Mouse (Mus musculus): ENCODE data around the gene Ms4a12.

Gene Ms4a12

DNA sequence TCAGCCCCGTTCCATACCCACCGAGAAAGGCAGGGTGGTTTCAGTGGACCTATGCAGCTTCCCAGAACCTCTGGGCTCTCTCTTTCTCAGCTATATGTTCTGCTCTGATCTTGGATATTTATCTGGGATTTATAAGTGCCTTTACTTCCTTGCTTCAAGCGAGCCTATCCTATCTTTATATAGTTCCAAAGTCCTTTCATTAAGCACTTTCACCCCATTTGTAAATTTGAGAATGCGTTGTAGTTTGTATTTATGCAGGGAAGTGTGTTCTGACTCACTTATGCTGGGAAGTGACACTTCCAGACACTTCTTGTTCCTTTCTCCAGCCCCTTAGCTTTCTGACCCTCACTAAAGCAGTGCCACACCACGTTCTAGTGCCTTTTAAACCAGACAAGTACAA, at the start of gene Ms4a12:
TSS of gene Ms4a12 (minus strand) at position 101 of the 400 bp plus-strand sequence.
- peak; percentile 77 for DNase-seq

DNA sequence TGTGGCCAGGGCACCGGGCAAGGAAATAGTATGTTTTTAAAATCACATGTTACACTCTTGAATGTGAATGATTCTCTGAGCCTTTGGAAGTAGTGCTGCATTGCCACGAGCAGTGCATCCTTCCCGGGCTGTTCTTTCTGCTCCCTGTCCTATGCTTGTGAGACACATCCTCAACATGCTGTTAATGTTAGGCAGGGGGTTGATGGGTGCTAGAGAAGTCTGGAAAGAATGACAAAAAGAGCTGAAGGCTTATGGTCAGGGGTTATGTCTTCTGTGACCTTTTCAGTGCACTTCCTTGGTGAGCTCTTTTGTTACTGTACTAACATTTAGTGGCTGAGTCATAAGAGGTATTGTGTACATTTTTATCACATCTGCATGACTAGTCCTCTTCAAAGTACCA, 48.0 kb upstream of the Ms4a12 start:
- no peak for DNase-seq

DNA sequence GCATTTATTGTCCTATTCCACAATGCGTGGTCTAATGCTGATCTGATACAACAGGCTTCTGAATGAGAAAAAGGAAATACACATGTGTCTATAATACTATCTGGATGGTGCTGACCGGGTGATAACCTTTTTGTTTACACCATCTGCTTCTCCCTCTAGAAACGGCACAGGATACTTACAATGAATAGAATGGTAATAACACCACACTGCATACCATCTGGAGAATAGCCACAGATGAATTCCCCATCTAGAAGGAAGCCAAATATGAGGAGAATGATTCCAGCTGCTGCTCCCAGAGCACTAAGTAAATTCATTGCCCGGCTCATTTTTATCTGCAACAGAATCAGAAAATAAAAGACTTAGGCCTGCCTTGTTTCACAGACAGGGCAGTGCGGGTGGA, 44.2 kb upstream of the Ms4a12 start:
- DNase-seq, result no peak

DNA sequence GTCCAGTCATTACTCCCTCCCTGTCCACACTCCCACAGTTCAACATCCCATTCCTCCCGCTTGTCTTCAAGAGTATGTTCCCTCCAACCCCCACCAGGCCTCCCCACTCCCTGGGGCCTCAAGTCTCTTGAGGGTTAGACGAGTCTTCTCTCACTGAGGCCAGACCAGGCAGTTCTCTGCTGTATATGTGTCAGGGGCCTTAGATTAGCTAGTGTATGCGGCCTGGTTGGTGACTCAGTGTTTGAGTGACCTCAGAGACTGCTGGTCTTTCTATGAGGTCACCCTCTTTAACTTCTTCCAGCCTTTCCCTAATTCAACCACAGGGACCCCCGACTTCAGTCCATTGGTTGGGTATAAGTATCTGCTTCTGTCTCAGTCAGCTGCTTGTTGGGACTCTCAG, 34.7 kb upstream of the Ms4a12 start:
- DNase-seq, result no peak

DNA sequence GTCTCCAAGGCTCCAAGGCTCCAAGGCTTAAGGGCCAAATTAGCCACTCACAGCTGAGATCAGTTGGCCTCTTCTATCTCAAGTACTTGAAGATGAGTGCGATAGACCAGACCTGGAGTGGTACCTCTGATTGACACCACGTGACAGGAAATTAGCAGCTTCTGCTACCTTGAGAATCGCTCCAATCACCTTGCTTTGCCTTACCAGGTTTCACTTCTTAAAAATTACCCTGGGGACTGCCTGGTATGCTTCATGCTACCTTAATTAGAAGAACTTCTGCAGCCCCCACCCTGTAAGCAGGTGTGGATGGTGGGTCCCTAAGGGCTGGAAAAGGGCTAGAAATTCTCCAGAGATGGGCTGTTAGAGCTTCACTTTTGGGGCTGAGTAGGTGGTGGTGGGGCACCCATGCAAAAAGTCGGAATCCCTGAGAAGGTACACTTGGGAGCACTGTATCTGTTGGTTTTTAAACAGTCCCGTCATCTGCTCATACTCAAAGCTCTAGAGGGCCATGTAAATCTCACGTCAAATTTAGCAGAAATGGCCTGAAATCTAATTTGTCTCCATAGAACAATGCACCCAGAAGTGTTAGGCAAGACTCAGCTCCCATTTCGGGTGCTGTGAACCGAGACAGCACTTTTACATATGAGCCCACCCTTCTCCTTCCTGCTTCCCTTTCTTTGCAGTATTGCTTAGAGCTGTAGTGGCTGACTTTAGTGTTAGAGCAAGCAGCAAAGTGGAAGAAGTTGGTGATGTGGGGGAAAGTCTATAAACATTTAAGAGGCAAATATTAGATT, 34.0 kb upstream of the Ms4a12 start, which contains the start of gene Ms4a1:
TSS of gene Ms4a1 (minus strand) at position 190 of the 794 bp plus-strand sequence.
- DNase-seq, result no peak

DNA sequence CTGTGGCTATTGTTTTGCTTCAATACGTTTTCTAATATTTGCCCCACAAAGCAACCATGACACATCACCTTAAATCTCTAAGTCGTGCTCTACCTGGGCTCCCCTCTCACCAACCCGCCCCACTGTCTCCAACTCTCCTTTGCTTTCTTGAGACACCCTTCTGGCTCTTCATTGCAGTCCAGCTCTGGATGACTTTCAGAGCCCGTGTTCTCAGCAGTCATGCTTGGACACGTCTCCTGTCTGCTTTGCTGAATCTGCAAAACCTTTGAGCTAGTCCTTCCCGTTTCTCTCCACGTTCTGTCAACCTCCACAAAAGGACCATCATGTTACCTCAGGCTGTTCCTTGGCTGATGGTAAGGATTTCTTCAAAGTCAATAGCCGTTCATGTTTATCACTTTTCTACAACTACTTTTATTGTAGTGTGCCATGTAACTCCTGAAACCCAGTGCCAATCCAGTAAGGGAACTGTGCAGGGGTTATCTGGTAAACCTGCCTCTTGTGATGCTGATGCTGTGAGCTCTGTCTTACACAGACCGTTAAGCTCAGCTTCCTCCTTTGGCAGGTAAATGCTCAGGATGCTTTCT, 32.4 kb upstream of the Ms4a12 start:
- peak; percentile 59 for DNase-seq

DNA sequence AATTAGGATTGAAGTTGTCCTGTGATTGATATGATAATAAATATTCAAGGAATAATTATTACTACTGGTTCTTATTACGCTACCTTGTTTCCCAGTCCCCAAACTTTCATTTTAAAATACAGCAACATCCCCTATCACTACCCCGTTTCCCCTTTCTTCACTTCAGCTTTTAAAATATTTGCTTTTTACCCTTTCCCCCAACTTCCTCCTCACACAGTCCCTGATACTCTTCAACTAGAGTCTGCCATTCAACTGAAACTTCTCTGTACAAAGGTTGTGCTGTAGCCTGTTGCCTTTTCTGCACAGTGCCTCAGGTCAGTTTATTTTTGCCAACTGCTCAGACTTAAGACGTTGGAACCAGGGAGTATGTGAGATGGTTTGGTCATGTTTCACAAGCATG, 31.3 kb upstream of the Ms4a12 start:
- peak; percentile 37 for DNase-seq

DNA sequence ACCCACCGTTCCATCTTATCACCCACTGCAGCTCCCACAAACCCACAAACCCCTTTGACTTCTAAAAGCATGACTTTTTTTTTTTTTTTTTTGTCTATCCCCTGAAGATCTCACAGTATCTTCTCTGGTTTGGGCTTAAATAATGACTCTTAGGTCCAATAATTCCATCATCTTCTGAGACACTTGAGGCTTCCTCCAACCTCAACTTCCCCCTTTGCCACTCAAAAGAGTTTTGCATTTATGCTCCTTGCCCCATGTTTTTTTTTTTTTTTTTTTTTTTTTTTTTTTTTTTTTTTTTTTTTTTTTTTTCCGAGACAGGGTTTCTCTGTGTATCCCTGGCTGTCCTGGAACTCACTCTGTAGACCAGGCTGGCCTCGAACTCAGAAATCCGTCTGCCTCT, 30.7 kb upstream of the Ms4a12 start:
- DNase-seq, result peak; percentile 36

DNA sequence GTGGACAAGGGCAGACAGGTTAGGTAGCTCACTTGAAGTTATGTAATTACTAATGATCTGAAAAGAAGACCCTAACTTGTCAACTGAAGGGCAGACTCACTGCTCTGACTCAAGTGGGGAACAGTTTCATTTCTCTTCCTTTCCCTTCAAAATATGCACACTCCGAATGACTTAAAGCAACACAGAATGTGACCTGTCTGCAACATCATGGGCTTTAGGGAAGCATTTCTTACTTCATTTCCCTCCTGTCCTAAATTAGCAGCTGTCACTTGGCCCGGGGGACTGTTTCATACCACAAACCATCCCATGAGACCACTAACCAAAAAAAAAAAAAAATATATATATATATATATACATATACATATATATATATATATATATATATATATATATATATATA, 29.3 kb upstream of the Ms4a12 start:
- DNase-seq, result peak; percentile 30

DNA sequence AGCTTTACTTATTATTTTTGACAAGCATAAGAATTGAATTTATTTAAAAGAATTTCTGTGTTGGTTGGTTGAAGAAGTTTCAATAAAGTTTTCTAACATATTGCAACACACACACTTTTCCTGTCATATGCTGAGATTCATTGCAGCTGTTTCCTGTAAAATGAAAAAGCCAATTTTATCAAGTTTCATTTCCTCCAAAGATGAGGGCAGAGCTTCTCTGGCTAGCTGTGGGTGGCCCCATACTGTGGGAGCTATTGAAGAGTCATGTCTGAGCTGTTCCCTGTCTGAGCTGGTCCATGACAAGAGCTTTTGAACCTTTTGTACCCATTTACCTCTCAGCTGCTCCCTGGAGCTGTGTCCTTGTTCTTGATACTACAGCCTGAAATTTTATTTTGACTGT, 12.0 kb upstream of the Ms4a12 start:
- peak; percentile 95 for DNase-seq

DNA sequence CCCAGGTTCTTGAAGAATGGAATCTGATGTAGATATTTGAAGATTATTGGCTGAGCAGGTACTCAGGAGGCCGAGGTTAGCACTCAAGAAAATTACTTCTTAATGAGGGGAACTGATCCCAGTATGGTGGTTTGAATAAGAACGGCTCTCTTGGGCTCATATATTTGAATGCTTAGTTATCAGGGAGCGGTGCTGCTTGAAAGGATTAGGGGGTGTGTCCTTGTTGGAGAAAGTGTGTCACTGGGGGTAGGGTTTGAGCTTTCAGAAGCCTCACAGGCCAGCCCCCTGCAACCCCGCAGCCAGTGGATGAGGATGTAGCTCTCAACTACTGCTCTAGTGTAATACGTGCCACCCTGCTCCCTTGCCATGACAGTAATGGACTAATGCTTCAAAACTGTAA, 10.3 kb upstream of the Ms4a12 start:
- DNase-seq, result peak; percentile 61

DNA sequence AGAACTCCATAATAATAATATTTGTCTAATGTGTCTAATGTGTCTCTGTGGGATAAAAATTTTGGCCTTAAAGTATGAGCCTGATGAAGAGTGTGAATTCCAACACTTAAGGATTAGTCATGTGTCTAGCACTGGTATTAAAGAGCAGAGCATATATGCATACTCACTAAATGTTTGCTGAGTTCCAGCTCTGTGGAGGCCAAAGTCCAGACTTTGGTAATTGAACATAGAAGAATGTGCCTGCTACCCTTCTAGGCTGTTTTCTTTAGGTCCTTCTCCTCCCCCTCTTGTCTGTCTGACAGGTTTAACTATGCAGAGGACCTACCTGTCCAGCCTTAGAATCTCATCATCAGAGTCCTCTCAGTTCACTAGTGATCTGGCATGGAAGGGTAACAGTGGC, 3.6 kb upstream of the Ms4a12 start:
- DNase-seq, result no peak

DNA sequence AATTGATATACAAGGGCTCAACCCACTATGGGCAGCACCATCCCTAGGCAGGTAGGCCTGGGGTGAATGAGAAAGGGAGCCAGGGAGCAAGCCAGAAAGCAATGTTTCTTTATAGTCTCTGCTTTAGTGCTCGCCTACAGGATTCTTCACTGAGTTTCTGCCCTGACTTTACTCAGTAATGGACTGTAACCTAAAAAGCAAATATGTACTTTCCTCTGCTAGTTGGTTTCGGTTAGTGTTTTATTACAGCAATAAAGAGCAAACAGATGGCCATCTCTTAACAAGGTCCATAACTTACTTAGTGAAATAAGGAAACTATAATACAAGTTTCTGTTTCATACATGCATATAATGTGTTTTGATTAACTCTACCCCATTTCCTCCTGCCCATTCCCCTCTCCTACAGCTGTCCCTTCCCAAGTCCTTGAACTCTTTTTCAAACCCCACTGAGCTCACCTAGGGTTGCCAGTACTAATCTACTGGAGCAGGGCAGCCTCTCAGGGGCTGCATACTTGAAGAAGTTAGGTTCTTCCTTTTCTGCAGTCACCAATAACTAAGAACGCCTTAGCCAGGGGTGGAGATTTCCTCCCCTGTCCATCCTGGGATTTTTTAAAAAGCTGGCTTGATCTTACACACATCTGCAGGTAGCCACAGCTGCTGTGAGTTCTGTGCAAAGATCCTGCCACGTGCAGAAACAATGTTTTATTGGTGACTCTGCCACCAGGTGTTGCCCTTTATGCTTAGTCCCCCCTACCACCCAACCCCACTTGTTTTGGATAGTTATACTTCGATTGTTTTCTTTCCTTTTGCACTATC, 2.9 kb upstream of the Ms4a12 start:
- peak; percentile 53 for DNase-seq

DNA sequence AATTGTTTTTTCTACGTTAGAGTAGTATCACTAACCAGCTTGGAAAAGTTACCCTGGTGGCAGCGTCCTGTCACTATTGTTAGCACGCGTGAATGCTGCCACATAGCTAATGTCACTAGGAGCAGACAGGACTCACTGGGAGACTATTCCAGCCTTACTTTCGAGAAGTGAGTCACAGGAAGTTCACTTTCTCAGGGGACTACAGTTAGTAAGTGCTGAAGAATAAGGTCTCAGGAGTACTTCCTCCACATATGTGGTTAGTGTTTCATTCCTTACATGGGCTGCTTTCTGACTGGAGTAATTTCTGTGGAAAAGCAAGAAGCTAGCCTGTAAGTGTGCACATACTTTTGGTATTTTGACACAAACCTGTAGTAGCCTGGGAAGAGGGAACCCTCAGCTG, 2.0 kb upstream of the Ms4a12 start:
- peak; percentile 72 for DNase-seq

DNA sequence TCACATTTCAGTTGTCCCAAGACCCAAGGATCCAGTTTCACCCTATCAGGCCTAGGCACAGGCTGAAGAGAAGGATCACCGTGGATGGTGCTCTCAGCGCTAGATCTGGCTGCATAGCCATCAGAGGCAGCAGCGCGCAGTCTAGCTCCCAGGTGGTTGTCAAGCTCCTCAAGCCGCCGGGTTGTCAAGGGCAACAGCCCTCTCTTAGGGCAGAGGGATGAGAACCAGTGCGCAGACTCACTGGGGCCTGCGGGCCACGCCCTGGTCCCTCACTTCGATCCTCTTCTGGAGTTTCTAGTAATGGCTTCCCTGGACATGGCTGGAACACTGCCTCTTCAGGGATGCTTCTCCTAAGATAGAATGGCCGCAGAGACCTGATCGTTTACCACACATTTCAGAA, 35.7 kb downstream of the Ms4a12 start, which contains the start of gene Ms4a13:
TSS of gene Ms4a13 (minus strand) at position 192 of the 400 bp plus-strand sequence.
- peak; percentile 66 for DNase-seq

DNA sequence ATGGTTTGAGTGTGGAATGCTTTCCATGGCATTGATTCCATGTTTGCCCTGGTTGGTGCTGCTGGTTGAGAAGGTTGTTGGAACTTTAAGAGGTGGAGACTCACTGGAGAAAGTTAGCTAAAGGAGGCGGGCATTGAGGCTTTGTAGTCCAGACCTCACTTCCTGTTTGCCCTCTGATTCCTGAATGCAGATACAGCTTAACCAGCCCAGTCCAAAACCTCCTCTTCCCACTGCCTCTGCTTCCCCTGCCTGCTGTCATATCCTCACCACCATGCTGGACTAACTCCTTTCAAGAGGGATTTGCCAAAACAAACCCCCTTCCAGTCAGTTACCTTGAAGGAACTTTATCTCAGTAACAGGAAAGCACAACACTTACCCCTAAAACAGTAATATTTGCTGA, 39.7 kb downstream of the Ms4a12 start:
- DNase-seq, result peak; percentile 63

DNA sequence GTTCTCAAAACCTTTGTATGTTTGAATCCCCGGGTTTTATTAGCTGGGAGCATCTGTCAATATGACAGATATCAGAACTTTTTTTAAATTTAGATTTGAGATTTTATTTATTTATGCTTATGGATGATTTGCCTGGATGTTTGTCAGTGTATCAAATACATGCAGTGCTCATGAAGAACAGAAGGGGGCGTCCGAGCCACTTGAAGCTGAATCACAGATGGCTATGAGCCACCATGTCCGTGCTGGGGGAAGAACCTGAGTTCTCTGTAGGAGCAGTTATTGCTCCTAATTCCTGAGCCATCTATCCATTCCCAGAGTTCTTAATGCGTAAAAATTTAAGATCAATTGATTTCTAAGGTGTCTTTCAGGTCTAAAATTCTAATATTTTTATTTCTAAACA, 48.1 kb downstream of the Ms4a12 start:
- DNase-seq, result peak; percentile 89

DNA sequence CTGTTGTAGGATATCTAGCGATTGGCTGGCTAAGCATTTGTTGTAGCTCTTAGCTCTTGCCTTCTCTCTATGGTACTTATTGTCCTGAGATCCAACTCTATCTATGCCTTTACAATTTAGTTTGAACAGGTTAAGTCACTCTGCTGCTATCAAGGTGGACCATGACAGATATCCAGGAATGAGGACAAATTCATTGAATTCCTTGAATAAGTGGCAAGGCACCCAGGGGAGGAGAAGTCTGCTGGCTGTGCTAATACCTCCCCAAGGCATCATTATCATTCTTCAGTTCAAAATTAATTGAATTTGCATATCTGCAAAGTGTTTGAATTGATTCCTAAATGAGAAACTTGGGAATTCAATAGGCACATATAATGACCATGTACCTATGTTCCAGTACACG, 54.8 kb downstream of the Ms4a12 start:
- DNase-seq, result no peak

DNA sequence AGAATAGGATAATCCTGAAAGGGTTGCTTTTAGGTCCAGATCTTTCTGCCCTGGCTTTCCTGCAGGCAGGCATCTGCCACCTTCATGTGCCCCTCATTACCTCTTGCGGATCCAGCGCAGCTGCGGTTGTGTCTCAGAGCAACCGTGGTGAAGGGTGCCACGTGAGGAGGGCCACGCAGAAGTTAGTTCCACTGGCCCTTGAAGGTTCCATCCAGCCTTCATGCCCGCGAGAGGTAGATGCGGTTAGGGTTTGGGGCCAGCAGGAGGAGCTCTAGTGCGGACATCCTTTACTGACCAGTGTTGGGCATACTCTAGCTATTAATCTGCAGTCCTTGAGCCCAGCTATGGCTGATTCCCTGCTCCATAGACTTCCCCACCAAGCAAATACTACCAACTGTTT, 67.1 kb downstream of the Ms4a12 start, which contains the start of gene 1700025F22Rik:
TSS of gene 1700025F22Rik (minus strand) at position 149 of the 400 bp plus-strand sequence.
- DNase-seq, result no peak

All from heart, adult 11 months (tissue).